Mouse (Mus musculus): Measurements from ENCODE around the gene Lpcat3. TPM values are rescaled to one million over a fixed set of nuclear protein-coding genes. Genes with fewer than 3 reads are reported as not detected.
"Not testable (repeated sequence)": the region's sequence is repeated elsewhere in the genome, so short reads cannot be mapped to it uniquely, and the experiment has no call there.

Lpcat3 gene
- polyA plus RNA-seq, 1 experiment from 2014 or later: 45.7 TPM

DNA sequence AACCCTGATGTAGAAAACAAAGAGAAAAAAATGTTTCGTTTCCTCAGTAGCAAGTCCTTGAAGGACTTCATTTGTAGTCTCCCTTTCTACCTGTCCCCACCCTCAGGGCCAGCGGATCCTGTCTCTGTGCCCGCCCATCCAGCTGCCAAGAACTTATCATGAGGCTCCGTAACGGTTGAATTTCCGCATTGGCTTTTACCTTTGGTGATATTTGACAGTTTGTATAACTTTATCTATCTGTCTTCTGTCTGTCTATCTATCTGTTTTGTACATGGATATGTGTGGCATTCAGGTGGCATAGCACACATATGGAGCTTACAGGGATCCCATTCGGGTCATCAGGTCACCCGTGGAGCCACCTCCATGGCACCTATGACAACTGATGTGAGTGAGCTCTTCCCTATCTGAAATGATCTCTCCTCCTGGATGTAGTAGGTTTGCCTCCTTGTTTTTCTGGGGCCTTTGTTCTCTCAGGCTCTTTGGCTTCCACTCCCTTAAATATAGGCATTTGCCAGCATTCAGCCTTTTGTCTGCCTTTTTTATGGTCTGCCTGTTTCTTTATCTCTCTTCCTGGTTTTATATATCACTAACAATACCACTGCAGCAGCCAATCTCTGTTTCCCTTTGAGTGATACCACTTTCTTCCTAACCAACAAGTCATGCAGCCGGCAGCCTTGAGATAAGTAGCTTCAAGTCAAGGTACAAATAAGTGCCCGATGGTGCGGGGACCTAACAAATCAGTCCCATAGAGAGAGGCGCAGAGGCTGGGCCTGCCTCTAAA is 23.0 kb downstream of the Lpcat3 start:
- H3K27me3 ChIP-seq (ENCODE audit: low read depth, poor library complexity, severe bottlenecking): no peaks in the 10 kb centered on the region
- WGBS: 92% methylated on average over 12 of the region's 12 CpGs
- H3K36me3 ChIP-seq: no peaks in the 10 kb centered on the region
- no peak overlapping the region for H3K4me3 ChIP-seq
- H3K4me1 ChIP-seq: no peaks in the 10 kb centered on the region
- H3K9me3 ChIP-seq (replicated peaks): no peaks in the 10 kb centered on the region
- no peak for DNase-seq (ENCODE audit: low spot score)
- H3K27ac ChIP-seq: no peak overlapping the region

DNA sequence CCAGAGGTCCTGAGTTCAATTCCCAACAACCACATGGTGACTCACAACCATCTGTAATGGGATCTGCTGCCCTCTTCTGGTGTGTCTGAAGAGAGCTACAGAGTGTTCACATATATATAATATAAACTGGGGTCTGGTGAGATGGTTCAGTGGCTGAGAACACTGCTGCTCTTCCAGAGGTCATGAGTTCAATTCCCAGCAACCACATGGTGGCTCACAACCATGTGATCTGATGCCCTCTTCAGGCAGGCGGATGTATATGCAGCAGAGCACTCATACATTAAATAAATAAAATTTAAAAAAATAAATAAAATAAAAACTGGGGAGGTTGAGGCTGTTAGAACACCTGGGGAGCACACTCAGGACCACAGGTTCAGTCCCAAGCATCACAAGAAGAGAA is 23.8 kb downstream of the Lpcat3 start:
- H3K9me3 ChIP-seq (replicated peaks); H3K27ac ChIP-seq; H3K4me1 ChIP-seq; DNase-seq (ENCODE audit: low spot score); H3K4me3 ChIP-seq; H3K27me3 ChIP-seq (ENCODE audit: low read depth, poor library complexity, severe bottlenecking); H3K36me3 ChIP-seq: not testable (repeated sequence)
- WGBS: 77% methylated on average over 1 of the region's 1 CpGs

DNA sequence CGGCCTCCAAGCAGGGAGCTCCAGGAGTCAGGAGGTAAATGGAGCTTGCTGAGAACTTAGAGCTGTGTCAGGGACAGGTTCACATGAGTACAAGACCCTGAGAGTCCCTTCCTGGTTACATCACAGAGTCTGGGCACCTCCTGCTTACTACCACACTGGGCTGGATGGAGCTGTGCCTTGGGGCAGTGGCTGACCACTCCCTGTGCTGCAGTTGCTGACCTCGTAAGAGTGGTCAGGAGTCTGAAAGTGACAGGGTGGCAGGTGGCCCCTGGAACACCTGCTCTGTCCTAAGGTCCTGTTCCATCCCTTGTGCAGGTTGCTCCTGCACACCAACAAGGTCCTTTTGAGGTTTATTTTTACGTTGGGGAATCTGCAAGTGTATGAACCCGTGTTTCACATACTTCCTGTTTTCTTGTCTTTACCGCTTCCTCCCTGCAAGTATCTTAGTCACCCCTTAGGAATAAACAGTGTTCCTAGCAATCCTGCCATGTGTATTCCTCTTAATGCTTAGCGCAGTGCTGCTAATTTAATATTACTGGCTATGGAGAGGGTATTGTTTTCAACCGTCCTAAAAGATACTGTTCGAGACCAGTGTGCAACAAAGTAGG is 25.4 kb downstream of the Lpcat3 start:
- 0 out of 2 replicates have a peak, but pooled peaks cover 2% of the 10 kb centered on the region for H3K4me1 ChIP-seq
- no peak for DNase-seq (ENCODE audit: low spot score)
- 82% methylated on average over 8 of the region's 8 CpGs for WGBS
- H3K4me3 ChIP-seq: no peak overlapping the region
- H3K9me3 ChIP-seq (replicated peaks): no peaks in the 10 kb centered on the region
- H3K27me3 ChIP-seq (ENCODE audit: low read depth, poor library complexity, severe bottlenecking): no peaks in the 10 kb centered on the region
- H3K36me3 ChIP-seq: no peaks in the 10 kb centered on the region
- H3K27ac ChIP-seq: no peak overlapping the region

DNA sequence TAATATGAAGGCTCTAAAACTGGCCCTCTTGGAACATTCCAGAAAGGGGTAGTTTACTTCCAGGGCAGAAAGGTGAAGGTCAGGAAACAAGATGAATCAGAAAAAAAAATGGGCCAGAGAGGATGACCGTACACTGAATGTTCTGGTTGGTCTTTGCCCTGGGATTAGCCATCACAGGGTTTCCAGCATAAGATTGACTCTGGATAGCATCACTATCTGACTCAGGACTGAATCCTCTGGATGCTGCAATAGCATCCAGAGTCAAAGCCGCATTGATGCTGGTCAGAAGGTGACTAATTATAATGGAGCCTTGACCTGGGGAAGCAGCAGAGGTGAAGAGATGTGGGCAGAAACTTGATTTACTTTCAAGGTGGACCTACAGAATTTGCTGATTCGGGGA is 26.2 kb downstream of the Lpcat3 start:
- 91% methylated on average over 3 of the region's 3 CpGs for WGBS

DNA sequence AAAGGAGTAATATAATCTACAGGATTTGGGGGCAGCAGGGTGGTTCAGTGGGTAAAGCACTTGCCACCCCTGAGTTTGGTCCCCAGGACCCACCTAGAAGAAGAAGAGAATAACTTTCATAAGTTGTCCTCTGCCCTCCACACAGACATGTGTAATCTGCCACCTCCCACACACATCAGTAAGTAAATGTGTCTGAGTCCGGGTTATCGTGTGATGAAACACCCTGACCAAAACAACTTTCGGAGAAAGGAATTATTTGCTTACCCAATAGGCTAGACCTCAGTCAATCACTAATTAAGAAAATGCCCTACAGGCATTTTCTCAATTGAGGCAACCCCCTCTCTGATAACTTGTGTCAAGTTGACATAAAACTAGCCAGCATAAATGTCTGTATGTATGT is 27.7 kb downstream of the Lpcat3 start:
- Histone ChIP-seq H3K9me3 (replicated peaks) (no peaks in the 10 kb centered on the region), H3K36me3 (0 out of 2 replicates have a peak, but pooled peaks cover 3% of the 10 kb centered on the region), H3K4me1 (peaks cover 15% of the 10 kb centered on the region), H3K27me3 (ENCODE audit: low read depth, poor library complexity, severe bottlenecking) (no peaks in the 10 kb centered on the region), H3K27ac (no peak overlapping the region), H3K4me3 (no peak overlapping the region)
- no peak for DNase-seq (ENCODE audit: low spot score)
- whole genome bisulfite sequencing: 95% methylated on average over 3 of the region's 3 CpGs

More for the DNA sequence above, 26.2 kb downstream of the Lpcat3 start:
- H3K4me3 ChIP-seq: no peak overlapping the region
- H3K27me3 ChIP-seq (ENCODE audit: low read depth, poor library complexity, severe bottlenecking): no peaks in the 10 kb centered on the region
- H3K36me3 ChIP-seq: no peaks in the 10 kb centered on the region
- no peak for DNase-seq (ENCODE audit: low spot score)
- peaks cover 10% of the 10 kb centered on the region for H3K4me1 ChIP-seq
- H3K9me3 ChIP-seq (replicated peaks): no peaks in the 10 kb centered on the region
- H3K27ac ChIP-seq: no peak overlapping the region

DNA sequence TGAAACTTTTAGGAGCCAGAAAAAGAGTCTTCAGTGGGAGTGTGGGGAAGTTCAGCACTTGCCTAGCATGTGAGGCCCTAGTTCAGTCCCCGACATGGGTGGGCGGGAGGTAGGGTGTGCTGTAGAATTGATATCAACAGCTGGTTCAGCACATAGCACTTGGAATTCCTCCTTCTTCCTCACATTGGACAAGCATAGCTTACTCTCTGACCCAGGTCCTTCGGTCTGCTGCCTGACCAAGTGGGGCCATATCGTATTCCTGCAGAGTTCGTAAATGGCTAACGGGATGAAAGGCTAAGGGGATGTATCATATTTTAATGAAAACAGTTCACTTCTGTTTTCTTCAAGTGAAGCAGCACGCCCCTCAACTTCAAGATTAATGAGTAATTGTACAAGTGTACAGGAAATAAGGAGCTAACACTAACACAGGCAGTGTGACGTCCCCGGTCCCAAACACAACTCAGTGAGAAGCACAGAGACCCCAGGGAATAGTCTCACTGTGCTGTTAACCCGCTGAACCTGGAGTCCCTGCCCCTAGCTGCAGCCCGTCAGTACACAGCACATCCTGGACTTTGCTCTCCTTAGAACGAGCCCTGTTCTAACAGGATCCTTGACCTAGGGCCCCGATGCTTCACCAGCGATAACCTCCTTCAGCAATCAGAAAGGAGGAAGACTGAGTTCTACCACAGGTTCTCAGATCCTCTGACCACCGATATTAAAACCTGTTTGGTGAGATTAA is 30.6 kb downstream of the Lpcat3 start:
- DNase-seq (ENCODE audit: low spot score): no peak
- H3K36me3 ChIP-seq: peaks cover 11% of the 10 kb centered on the region; the same call in 1 of the 2 replicates
- H3K4me3 ChIP-seq: no peak overlapping the region
- no peaks in the 10 kb centered on the region for H3K9me3 ChIP-seq (replicated peaks)
- peaks cover 15% of the 10 kb centered on the region for H3K4me1 ChIP-seq
- no peaks in the 10 kb centered on the region for H3K27me3 ChIP-seq (ENCODE audit: low read depth, poor library complexity, severe bottlenecking)
- WGBS: 83% methylated on average over 15 of the region's 15 CpGs
- H3K27ac ChIP-seq: no peak overlapping the region

DNA sequence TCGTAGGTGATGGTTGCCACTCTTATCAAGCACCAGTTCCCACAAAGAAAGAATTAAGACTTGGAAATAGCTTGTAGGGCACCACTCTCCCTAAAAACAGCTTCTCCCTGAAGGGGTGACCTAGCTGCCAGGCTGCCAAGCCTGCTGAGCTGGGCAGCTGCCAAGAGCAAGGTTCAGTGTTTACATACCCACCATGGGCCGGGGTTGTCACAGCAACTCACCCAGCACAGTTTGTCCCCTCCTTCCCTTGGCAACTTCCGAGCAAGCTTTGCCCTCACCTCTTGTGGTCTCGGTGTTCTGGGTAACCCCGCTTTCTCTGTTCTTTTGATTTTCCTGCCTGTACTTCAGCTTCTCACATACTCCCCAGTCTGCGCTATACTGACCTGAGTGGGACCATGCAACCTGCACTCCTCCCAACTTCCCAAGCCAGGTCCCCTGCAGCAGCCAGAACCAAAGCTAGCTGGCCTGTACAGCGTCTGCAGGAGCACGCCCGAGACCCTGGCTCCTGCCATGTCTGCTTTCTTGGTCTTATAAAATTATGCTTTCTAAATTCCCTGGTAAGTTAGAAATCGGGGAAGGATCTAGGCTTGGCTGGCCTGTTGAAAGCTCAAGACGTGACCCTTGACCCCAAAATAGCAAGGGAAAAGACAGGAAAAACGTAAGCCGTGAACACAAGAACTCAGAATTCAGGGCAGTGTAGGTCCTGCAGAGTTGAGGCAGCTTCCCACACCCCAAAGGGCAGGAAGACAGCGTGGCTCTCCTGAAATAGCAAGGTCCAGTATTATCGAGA is 31.5 kb downstream of the Lpcat3 start:
- Histone ChIP-seq H3K4me3 (no peak overlapping the region), H3K36me3 (peaks cover 18% of the 10 kb centered on the region), H3K4me1 (peaks cover 15% of the 10 kb centered on the region), H3K27ac (peak overlapping the region; percentile 2; the same call in 1 of the 2 replicates), H3K9me3 (replicated peaks) (no peaks in the 10 kb centered on the region), H3K27me3 (ENCODE audit: low read depth, poor library complexity, severe bottlenecking) (no peaks in the 10 kb centered on the region)
- 87% methylated on average over 15 of the region's 15 CpGs for WGBS
- DNase-seq (ENCODE audit: low spot score): no peak

DNA sequence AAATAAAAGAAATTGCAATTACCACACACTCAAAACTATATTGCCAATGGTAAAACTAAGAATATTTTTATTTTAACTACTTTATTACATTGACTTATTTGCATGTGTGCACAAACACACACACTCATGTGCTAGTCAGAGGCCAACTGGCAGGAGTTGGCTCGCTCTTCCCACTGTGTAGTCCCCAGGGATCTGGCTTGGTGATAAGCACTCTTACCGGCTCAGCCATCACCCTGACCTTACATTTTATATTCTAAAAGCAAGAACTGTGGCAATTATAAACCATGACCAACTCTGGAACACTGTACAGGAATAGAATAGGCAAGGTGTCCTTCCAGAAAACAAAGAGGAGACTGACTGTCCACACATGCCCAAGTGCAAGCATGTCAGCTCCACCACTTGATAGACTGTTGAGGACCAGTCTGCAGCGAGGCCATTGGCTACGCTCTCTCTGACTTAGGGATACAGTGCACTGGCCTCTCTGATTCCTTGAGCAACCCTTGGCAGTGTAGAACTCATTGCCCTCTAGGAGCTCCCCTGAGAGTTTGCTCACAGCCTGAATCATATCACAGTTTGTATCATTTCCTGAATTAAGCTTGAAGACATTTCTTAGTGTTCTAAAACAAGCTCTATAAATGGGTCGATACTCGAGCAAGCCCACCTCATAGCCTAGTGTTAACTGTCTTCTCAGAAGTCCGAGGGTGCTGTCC is 33.8 kb downstream of the Lpcat3 start:
- no peak overlapping the region for H3K27ac ChIP-seq
- 93% methylated on average over 7 of the region's 7 CpGs for WGBS
- peaks cover 15% of the 10 kb centered on the region for H3K4me1 ChIP-seq
- no peak overlapping the region for H3K4me3 ChIP-seq
- DNase-seq (ENCODE audit: low spot score): no peak
- no peaks in the 10 kb centered on the region for H3K9me3 ChIP-seq (replicated peaks)
- peaks cover 40% of the 10 kb centered on the region for H3K36me3 ChIP-seq
- H3K27me3 ChIP-seq (ENCODE audit: low read depth, poor library complexity, severe bottlenecking): no peaks in the 10 kb centered on the region

DNA sequence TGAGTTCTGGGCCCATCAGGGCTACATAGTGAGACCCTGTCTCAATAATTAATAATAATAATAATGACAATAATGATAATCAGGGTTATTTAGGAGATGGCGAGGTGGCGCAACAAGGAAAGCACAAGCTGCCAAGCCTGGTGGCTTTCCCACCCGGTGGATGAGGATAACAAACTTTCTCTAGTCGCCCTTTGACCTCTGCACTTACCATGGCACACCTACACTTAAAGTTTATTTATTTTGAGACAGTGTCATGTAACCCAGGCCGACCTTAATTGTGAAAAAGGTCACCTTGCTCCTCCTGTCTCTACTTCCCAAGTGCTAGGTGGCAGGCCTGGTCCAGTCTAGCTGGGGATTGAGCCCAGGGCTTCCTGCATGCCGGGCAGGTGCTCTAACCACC is 35.9 kb downstream of the Lpcat3 start:
- DNase-seq (ENCODE audit: low spot score): no peak
- no peak overlapping the region for H3K4me3 ChIP-seq
- no peak overlapping the region for H3K27ac ChIP-seq
- peaks cover 62% of the 10 kb centered on the region for H3K36me3 ChIP-seq
- 85% methylated on average over 6 of the region's 6 CpGs for WGBS
- no peaks in the 10 kb centered on the region for H3K9me3 ChIP-seq (replicated peaks)
- peaks cover 8% of the 10 kb centered on the region for H3K4me1 ChIP-seq
- H3K27me3 ChIP-seq (ENCODE audit: low read depth, poor library complexity, severe bottlenecking): no peaks in the 10 kb centered on the region

DNA sequence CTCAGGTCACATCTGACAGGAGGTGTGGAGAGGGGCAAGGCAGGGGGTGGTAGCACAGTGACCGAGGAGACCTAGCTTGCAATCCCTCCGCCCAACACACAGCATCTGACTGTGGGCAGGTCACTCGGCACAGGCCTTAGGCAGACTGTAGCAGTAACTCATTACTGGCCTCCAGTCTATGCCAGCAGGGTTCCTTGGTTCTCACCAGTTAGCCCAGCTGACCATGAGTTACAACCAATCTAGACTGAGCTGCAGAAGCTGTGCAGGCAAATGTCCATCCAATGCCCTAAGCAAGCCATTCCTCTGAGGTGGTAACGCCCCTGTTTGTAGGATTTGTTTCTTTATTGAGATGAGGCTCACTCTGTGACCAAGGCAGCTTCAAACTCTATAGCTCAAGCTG is 36.5 kb downstream of the Lpcat3 start:
- 87% methylated on average over 4 of the region's 4 CpGs for WGBS
- Histone ChIP-seq H3K9me3 (replicated peaks) (no peaks in the 10 kb centered on the region), H3K27ac (no peak overlapping the region), H3K4me1 (0 out of 2 replicates have a peak, but pooled peaks cover 2% of the 10 kb centered on the region), H3K27me3 (ENCODE audit: low read depth, poor library complexity, severe bottlenecking) (no peaks in the 10 kb centered on the region), H3K4me3 (no peak overlapping the region), H3K36me3 (peaks cover 68% of the 10 kb centered on the region)
- no peak for DNase-seq (ENCODE audit: low spot score)

DNA sequence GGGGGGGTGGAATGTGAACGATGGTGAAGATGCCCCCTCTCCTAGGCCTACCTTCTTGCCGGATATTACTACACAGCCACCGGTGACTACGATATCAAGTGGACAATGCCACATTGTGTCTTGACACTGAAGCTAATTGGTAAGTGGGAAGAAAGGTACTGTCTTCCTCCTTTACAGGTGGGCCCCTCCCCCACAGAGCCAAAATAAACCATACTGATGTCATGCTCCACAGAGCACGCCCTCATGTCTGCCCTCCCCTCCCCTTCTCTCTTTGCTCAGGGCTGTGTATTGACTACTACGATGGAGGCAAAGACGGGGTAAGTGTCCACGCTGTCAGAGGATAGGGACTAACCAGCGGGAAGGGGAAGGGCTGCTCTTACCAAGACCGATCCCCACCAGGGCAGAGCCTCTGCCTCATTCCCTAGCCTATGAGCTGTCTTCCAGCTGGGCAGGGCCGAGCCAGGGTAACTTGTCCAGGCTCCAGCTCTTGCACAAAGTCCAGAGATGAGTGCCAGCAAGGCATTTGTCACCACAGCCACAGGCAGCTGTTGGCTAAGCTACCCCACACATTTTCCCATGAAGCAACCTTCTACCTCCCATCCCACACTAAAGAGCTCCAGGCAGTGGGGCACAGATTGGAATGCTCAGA is 37.3 kb downstream of the Lpcat3 start:
- Histone ChIP-seq H3K27ac (no peak overlapping the region), H3K9me3 (replicated peaks) (no peaks in the 10 kb centered on the region), H3K4me1 (no peaks in the 10 kb centered on the region), H3K4me3 (no peak overlapping the region), H3K27me3 (ENCODE audit: low read depth, poor library complexity, severe bottlenecking) (no peaks in the 10 kb centered on the region), H3K36me3 (peaks cover 75% of the 10 kb centered on the region)
- DNase-seq (ENCODE audit: low spot score): no peak
- 89% methylated on average over 11 of the region's 11 CpGs for WGBS

DNA sequence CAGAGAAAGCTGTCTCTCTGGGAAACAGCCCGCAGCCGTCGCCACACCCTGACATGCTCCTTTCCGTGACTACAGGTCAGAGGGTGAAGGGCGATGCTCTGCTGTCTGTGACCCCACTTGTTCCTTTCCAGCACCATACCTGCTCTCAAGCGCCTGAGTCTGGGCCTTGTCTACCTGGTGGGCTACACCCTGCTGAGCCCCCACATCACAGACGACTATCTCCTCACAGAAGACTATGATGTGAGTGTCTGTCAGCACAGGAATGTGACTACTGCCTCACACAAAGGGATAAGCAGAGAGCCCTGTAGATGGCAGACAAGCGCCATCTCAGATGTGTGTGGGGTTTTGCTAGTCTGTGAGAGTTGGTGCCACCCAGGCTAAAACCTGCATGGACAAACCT is 38.5 kb downstream of the Lpcat3 start:
- Histone ChIP-seq H3K27ac (no peak overlapping the region), H3K36me3 (peaks cover 80% of the 10 kb centered on the region), H3K27me3 (ENCODE audit: low read depth, poor library complexity, severe bottlenecking) (no peaks in the 10 kb centered on the region), H3K9me3 (replicated peaks) (no peaks in the 10 kb centered on the region), H3K4me1 (no peaks in the 10 kb centered on the region), H3K4me3 (no peak overlapping the region)
- no peak for DNase-seq (ENCODE audit: low spot score)
- WGBS: 86% methylated on average over 8 of the region's 8 CpGs
